Mouse (Mus musculus) left cerebral cortex, postnatal 4 days (tissue): ENCODE results near the gene Gnb1l. TPM values are rescaled to one million over a fixed set of nuclear protein-coding genes. Genes with fewer than 3 reads are reported as not detected.

ENCODE experiments used
- DNase-seq: peaks from one replicate; pipeline ENCODE4 v3.0.0-alpha.2; 2022
- intact Hi-C: fragments of 180-260 bp; cut with DNase I; formaldehyde crosslinking; loops from one replicate; pipeline ENCODE4 v1.15.1; 2025
- total RNA-seq, 2 experiments: library from RNA; stranded (reverse); gene quantifications; 2 replicates each; pipeline ENCODE4 v1.2.3; 2021

Gene Gnb1l
- 1 to 10 TPM; 9.0 to 9.2 TPM for total RNA-seq

DNA sequence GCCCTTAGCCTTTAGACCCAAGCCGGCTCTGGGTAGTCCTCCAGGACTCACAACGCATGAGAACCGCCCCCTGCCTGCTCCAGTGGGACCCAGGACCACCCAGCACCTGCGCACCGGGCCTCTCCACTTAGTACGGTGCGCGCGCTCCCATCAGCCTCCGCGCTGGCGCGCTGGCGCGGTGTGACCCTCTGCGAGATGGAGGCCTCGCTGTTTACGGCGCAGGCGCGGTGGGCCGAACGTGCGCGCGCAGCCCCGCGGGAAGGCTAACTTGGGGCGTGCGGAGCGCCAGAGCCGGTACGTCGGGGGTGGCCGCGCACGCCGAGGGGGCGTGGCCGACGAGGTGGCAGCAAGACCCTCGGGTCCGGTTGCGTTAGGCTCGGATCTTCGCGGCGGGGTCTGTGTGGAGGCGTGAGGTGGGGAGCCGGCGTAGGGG, at the start of gene Gnb1l, which contains the start of gene Rtl10:
Gnb1l (plus strand) TSS at position 156 of the 433 bp plus-strand sequence.
Rtl10 (plus strand) TSS at position 344 of the 433 bp plus-strand sequence.
- intact Hi-C loops = no loop called here
- DNase-seq = peak; percentile 98

DNA sequence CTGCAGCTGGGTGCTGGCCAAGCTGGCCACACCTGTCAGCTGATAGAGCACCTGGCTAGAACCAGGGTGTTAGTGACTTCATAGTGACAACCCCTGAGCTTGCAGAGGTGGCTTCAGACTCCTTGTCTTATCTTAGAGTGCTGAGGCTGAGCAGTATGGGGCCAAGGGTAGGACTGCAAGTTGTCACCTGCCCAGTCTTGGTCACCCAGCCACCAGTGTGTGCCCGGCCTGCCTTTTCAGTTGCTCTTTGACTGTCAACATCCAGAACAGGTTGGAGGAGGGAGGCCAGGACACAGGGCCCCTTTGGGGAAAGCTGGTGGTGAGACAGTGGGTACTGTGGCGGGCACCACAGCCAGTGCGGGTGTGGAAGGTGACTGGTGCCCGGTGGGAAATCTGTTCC, 49.5 kb upstream of the Gnb1l start:
- no peak for DNase-seq
- intact Hi-C loops = loop anchor here (10.0 kb wide), 2 partner anchors 136 to 346 kb away; no protein-coding TSS in a partner anchor

DNA sequence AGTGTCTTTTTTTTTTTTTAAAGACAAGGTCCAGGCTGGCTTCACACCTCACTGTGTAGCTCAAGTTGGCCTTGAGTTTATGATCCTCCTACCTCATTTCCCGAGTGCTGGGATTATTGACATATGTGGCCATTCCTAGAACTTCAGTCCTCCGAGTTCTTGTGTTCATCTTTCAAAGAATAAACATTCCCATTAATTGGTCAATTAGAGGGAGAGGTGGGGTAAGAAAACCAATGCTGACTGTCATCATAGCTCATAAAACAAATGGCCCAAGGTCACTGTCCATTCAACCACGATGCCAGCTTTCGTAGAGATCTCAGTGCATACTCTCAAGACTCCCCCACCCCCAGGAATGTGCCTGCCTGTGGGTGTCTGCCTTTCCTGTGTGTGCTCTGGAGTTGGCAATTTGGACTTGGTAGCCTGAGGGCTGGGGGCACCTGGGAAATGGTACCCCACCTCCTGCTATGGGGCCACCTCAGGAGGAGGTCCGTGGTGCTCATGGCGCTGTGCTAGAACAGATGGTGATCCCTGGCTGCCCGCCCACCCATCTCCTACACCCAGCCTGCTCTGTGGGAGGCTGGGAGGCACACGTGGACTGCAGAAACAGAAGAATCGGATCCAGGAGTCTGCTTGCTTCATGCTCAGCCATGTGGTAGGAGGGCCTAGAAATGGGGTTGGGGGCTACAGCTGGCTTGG, 46.9 kb upstream of the Gnb1l start:
- intact Hi-C loops = no loop called here
- peak; percentile 62 for DNase-seq

DNA sequence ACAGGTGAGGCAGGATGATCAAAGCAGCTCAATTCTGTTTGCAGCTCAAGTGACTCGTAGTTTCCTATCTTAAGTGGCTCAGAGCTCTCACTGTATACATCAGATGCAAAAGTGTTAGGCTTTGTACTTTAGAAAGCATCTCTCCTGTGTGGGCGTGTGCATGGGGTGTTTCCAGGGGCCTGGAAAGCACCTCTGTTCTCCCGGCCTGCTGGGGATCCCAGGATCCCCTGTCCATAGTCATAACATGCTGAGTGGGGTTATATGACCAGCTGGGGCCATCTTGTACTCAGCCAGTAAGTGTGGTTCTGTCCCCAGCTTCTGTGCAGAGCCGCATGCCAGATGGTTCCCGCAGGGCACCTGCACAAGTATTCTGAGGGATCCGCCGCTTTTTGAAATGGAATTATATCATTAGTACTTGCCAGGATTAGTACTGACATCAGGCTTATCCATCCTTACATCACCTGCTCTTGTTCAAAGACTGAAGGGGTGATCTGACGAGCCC, 46.1 kb upstream of the Gnb1l start:
- intact Hi-C loops = no loop called here
- no peak for DNase-seq

DNA sequence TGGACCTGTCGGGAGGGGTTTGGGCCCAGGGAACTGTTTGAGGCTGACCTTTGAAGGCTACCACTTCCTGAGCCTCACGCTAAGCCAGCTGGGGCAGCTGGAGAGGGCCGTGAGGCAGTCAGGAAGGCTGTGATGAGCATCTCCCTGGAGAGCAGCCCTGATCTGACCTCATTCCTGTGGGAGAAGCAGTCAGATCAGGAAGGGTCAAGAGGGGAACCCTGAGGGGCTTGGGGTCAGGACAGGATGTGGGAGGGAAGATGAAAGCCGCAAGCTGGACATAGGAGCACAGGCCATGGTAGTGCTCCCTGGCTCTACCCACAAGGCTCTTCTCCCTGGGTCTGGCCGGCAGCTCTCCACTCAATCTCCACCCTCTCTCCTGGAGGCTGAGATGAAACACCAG, 44.7 kb upstream of the Gnb1l start:
- DNase-seq = no peak
- intact Hi-C loops = no loop called here

DNA sequence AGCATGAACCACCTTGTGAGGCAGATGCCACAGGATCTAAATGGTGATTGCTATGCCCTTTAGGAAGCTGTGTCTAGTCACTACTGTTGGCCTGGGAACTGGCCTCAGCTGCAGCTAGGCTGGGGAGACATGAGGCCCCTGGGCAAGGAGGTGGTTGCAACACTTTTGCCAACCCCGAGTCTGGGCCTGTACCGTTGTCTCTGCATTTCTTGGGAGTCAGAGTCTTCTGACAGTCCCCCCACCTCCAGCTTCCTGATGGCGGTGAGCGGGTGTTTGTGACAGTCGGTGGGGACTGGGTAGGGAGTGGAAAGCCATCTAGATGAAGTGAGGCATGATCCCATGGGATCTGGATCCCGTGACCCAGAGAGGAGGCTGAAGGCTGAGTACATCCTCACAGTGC, 43.1 kb upstream of the Gnb1l start:
- DNase-seq = no peak
- intact Hi-C loops = no loop called here

DNA sequence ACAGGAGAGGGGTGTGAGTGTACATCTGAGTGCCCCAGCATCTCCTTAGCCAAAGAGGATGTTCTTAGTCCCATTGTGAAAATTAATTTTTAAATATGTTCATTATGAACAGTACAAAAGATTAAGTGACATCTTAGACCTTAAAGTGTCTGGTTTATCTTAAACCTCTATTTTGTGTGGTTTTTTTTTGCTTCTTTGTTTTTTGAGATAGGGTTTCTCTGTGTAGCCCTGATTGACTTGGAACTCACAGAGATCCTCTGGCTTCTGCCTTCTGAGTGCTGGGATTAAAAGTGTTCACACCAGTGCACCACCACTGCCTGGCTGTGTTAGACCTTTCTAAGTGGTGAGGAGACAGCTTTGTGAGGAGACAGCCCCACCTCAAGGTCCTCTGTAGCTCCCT, 39.9 kb upstream of the Gnb1l start:
- intact Hi-C loops = no loop called here
- no peak for DNase-seq

DNA sequence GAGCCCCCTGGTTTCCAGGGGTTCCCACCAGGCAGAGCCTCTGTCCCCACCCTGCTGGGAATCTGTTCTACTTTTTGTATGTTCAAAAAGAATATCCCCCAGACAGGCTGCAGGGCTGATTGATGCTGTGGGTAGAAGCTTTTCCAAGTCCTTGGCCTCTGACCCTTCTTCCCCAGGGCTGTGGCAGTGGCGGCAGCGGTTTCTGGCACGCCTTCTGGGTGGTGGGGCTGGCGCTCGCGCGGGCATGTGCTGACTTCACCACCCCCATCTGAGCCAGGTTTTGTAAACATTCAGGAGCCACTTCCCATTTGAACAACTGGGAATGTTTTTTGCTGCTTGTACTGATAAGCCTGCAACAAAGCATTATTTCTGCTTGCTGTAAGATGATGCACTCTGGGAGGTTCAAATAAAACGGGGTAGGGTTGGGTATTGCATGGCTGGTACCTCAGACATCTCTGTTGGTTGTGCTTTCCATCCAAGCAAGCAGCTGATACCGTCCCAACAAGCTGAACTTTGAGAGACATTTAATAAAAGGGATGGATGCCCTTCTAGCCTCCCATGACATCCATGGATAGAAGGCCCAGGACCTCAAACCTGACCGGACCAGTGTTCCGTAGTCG, 39.1 kb upstream of the Gnb1l start:
- DNase-seq = no peak
- intact Hi-C loops = no loop called here

DNA sequence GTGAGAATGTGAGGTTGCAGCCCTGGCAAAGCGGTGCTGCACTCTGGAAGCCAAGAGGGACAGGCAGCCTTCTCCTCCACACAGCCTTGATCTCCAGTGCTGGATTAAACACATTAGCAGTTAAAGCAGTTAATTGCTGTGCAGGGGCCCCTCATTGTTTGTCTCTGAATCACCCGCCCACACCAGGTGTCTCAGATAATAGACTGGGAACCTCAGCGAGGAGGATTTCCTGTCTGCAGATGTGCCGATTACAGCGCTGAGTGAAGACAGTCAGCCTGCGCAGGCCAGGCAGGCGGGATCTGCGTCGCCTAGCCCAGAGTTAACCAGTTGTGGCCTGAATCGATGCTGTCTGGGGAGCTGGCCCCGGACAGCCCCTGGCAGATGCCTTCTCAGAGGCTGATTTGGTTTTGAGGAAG, 38.5 kb upstream of the Gnb1l start:
- intact Hi-C loops = no loop called here
- no peak for DNase-seq

DNA sequence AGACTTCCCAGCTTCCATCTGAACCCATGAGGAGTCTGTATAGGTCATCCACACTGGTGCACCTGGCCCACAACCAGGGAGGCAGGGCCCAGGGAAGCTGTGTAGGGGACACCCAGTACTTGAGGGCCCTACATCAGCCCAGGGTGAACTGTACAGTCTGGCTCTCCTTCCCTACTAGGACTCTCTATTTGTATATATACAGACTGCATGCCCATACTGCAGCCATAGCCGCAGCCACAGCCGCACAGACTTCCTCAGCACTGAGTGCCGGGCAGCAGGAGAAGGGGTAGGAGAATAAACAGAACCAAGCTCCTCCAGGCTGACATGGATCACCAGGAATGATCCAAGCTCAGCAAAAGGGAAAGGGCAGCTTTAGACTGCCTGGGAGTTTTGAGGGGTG, 37.7 kb upstream of the Gnb1l start:
- intact Hi-C loops = no loop called here
- DNase-seq = no peak

DNA sequence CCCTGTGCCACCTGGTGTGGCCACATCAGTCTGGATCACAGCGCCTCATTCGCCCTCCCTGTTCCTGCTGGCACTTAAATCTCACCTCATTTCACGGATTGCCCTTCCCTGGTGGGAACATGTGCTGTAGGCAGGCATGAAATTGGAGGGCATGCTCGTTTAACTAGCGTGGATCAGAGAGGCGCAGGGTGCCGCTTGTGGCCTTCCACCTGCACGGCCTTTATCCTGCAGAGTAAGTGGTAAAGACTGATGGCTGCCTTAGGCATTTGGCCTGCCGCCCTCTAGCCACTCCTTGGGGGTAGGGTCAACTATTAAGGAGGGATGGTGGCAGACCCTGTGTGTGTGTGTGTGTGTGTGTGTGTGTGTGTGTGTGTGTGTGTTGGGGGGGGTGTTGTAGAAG, 36.5 kb upstream of the Gnb1l start:
- DNase-seq = no peak
- intact Hi-C loops = no loop called here

DNA sequence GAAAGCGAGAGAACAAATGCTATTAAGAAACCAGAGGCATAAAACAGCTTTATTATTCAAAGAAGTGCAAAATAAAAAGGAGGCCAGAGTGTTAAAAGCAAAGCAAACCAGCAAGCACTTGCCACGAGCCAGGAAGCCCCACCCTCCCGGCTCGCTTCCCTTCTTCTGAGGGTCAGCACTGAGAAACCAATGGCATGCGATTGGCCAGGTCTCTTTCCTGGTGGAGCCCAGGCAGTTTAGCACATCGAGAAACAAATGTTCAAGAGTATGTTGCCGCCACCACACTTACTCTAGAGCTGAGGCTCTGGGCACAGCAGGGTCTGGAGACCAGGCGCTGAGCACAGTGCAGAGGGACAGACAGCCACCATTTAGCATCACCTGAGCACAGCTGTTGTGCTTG, 35.9 kb upstream of the Gnb1l start:
- no peak for DNase-seq
- intact Hi-C loops = no loop called here

DNA sequence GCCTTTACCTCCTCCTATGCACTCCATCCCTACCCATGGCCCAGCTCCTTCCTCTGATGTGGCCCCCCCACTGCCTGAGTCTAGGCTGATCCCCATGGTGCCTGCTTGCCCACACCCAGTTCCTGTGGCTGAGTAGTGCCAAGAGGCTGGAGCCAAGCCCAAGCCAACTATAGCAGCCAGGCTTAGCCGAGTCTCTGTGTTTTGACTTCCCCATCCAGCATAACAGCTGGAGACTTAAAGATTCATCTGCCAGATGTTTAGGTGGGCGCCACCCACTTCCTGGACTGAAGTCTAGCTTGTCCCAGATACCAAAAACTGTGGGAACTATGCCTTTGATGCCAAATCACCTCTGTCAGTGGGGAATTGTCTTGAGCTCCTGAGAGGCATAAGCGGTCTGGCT, 34.2 kb upstream of the Gnb1l start:
- no peak for DNase-seq
- intact Hi-C loops = no loop called here

DNA sequence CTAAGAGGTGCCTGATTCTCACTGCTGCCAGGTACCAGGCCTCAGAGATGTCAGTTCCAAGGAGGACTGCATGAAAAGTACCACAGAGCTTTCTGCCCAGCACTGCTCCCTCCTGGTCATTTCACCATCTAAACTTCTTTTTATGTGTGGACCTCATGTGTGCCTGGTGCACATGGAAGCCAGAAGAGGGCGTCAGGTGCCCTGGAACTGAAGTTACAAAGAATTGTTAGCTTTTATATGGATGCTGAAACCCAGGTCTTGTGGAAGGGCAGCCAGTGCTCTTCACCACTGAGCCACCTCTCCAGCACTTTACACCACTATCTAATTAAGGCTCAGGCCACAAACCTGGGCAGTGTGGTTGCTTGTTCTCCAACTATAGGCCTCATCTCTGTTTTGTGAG, 27.7 kb upstream of the Gnb1l start:
- no peak for DNase-seq
- intact Hi-C loops = no loop called here

DNA sequence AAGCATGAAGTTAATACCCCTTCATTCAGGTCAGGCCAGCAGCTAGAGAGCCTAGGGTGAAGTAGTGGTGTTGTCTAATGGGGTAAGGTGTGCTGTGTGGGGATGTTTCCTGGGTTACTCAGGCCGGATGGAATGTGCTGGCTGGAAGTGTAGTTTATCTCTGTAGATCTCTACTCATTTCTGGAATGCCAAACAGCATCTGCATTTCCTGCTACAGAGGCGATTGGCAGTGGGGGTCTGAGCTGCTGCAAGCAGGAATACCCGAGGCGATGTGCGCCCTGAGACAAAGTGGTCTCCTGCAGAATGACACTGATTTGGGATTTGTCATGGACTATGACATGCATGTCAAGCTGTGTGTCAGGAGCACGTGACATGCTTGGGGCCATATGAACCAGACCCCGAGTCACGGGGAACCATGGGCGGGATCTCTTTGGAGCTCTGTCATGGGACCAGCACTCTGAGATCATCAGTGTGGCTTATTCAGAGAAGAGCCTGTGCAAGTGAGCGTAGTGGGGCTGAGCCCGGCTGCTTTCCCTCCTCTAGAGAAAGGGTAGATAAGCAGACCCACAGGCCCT, 27.0 kb upstream of the Gnb1l start:
- intact Hi-C loops = no loop called here
- DNase-seq = no peak

DNA sequence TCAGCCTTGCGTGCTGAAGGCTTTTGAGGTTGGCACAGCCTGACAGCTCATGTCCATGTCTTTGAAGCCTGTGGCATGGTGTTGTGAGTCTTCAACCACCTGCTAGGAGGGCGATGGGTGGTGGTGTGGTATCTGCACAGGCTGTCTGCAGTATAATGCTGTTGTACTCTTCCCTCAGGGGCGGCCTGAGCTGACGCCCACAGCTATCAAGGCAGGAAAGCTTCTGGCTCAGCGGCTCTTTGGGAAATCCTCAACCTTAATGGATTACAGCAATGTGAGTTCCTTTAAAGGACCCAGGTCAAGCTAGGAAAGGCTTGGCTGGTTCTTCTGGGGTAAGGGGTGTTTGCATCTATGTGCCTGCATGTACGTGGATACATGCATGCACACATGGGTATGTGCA, 26.5 kb upstream of the Gnb1l start:
- DNase-seq = no peak
- intact Hi-C loops = no loop called here

DNA sequence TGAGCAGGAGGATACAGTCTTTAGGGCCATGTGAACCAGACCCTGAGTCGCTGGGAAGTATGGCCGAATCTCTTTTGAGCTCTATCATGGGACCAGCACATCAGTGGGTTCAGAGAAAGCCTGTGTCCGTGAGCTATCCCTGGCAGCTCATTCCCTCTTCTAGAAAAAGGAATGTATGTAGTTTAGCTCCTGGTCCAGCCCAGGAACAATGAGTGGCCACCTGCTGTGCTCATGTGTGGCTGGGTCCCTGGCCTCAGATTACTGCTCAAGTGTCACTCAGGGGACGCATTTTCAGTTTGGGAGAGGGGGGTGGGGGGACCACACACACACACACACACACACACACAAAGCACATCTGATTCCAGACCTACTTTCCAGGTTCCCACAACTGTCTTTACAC, 26.1 kb upstream of the Gnb1l start:
- DNase-seq = no peak
- intact Hi-C loops = no loop called here

DNA sequence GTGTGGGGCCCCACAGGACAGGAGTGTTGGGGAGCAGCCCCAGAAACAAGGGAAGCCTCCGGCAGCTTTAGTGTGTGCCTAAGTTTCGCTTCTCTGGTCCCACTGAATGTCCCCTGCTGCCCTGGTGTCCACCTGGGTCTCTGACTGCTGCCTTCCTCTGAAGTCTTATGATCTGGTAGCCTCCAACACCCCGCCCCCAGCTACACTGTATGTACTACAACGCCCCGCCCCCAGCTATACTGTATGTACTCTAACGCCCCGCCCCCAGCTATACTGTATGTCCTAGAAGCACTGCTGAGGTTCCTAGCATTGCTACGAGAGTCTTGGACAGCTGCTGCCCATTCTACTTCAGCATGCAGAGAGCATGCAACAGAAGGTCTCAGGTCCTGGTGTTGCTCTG, 25.5 kb upstream of the Gnb1l start:
- no peak for DNase-seq

DNA sequence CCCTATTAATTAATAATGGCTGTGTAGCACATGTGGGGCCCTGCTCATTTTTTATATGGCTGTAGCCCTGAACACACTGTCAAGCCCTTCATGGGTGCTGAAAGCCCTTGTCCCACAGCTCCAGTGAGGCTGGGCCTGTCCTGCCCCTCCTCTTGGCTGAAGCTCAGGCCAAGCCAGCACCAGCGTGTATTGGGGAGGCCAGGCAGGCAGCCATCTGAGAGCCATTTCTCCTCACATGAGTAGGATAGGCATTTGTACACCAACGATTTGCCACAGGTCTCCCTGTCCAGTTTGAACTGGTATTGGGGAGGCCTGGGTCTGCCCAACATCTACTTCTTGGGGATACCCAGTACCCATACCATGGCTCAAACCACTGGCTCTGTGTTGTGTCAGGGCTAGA, 24.5 kb upstream of the Gnb1l start:
- intact Hi-C loops = no loop called here
- DNase-seq = no peak

More for the DNA sequence above, 25.5 kb upstream of the Gnb1l start:
- intact Hi-C loops = no loop called here

DNA sequence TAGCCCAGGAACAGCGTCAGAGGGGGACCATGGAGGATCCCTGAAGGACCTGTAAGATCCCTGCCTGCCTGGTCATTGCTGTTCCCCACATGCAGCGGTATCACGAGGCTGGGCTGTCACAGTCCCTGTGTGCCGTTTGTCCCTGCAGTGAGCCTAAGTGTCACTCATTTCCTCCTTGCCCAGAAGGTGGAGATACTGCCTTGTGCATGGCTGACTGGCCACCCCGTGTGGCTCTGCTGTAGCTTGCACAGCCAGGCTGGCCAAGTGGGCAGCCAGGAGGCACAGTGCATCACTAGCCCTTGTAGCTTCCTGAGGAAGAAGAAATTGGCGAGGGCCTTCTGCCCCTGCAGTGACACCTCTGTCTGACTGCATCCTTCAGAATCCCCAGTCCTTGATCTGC, 20.5 kb upstream of the Gnb1l start:
- intact Hi-C loops = no loop called here
- DNase-seq = no peak

DNA sequence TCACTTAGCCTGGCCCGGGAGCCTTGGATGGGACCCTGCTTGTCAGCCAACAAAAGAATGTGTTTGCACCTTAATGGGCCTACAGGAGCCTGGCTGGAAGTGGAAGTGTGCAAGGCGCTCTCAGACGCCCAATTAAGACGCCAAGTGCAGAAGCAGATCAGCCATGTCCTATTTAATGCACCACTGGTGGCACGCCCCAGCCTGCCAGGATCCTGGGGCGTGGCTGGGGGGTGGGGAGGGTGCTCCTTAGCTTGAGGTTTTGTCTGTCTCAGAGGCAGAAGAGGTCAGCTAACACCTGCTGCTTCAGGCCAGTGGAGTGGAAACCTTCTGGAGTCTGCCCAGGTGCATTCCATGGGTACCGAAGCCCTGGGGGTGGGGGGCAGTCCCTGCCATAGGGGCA, 18.8 kb upstream of the Gnb1l start:
- intact Hi-C loops = no loop called here
- no peak for DNase-seq

DNA sequence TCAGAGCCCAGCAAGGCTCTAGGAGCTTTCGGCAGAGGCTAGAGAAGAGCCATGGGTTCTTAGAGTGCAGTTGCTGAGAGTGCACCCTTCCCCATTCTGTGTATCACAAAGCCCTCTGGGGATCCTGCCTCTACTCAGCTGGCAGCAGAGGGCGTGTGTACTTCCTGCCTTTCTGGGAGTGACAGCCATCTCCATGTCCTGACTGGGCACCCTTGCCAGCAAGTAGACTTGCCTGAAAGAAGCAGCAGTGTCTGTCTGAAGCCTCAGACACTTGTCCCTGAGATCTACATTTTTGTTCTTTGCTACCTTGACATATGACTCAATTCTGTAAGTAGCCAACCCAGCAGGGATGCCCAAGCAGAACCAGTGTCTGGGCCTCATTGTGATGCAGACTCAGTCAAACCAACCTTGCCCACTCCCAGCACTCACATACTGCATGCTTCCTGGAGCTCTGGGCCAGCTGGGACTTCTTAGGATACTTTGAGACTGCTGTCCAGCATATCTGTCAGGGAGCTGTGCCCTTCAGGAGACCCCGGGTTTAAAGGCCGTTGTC, 17.5 kb upstream of the Gnb1l start:
- intact Hi-C loops = no loop called here
- DNase-seq = no peak
